Mouse (Mus musculus): ENCODE data around the gene Fkbp6.
A peak's percentile ranks its signal among the peaks of the same experiment; 100 is the strongest.

Fkbp6 gene

DNA sequence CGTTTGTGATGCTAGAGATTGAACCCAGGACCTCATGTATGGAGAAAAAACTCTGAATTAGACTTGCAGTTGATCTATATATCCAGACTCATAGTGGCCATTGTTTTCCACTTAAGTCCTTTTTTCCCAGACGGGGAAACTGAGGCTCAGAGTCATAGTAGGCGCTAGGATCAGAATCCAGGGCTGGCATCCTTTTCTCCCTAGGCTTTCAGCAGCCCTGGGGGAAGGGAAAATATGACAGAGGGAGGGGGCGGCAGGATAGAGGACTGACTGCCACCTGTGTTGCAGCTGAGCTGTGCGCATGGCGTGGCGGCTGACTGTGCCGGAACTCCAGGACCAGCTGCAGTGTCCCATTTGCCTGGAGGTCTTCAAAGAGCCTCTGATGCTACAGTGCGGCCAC, 3.2 kb upstream of the Fkbp6 start, which contains the start of gene Trim50:
Trim50 (plus strand) TSS at position 301 of the 400 bp plus-strand sequence.
- DNase-seq (ENCODE audit: low spot score in 2 of 2): no peak

- no peak for DNase-seq (ENCODE audit: low spot score in 2 of 2)
These were observed 1.8 kb upstream of the Fkbp6 start for GRCm38 (mm10) chr5:135351606-135352005.

DNA sequence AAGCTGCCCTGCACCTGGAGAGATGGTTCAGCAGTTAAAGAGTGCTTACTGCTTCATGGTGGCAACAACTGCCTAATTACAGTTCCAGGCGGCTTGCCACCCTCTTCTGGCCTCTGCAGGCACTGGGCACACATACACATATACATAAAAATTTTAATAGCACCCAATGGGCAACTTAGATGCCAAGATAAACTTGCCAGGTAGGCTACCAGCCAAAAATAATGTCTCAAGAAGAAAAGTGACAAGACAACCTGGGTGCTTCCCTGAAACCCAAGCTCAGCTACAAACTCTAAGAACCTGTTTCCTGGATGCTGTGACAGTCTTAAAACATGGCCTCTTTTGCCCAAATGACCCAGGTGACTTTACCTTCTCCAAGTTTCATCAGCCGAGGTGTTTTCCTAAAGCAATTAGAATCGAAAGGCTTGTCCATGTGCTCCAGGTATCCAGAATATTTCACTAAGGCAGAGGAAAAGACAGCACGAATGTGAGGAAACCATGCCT, 2.3 kb downstream of the Fkbp6 start:
- no peak for DNase-seq (ENCODE audit: low spot score in 2 of 2)

DNA sequence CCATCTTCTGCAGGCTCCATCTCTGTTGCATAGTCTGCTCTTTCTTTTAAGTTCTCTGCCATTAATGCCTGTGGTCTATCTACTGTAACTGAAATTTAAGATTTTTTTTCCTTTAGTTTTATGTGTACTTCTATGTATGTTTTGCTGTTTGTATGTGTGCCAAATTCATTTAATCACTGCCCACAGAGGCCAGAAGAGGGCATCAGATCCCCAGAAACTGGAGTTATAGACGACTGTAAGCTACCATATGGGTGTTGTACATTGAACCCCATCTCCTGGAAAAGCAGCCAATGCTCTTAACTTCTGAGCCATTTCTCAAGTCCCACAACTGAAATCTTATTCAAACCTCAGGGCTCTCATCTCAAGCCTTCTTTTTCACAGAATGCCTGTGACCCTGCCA, 3.4 kb downstream of the Fkbp6 start:
- DNase-seq (ENCODE audit: low spot score in 2 of 2): no peak

DNA sequence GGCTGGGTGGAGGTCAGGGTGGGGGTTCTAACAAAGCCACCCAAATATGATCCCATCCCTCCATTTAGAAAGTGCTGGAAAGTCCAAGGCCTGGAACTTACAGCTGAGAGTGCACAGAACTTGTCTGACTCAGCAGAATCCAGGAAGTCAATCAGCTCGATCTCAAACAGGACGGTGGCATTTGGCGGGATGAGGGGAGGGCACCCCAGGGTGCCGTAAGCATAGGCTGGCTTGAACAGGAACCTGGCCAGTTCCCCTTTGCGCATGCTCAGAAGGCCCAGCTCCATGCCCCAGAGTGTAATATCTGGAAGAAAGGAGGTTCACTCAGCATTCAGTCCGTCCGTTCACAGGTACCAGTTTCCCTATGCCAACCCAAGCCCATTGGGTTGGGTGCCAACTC, 3.9 kb downstream of the Fkbp6 start:
- no peak for DNase-seq (ENCODE audit: low spot score in 2 of 2)

GRCm38 (mm10) chr5:135337575-135337974, 12.3 kb downstream of the Fkbp6 start:
- DNase-seq (ENCODE audit: low spot score in 2 of 2): no peak

GRCm38 (mm10) chr5:135331161-135331560, 18.7 kb downstream of the Fkbp6 start:
- no peak for DNase-seq (ENCODE audit: low spot score in 2 of 2)

DNA sequence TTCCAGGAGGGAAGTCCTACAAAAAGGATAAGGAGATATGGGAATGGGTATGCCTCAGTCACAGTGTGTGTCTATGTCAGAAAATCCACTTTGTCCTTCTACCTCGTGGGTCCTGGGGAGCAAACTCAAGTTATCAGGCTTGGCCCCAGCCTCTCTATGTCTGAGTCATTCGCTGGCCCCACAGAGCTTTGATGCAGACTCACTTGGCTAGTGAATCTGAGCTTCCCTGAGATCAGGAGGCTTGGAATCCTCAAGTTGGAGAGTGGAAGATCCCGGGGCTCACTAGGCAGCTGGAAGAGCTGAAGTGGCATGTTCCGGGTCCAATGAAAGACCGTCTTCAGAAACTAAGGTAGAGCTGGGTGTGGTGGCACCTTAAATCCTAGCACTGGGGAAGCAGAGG, 19.6 kb downstream of the Fkbp6 start:
- DNase-seq (ENCODE audit: low spot score in 2 of 2): no peak

GRCm38 (mm10) chr5:135329471-135329870, 20.4 kb downstream of the Fkbp6 start:
- no peak for DNase-seq (ENCODE audit: low spot score in 2 of 2)

- no peak for DNase-seq (ENCODE audit: low spot score in 2 of 2)
These were observed 23.7 kb downstream of the Fkbp6 start for GRCm38 (mm10) chr5:135326121-135326659.

- no peak for DNase-seq (ENCODE audit: low spot score in 2 of 2)
These were observed 27.6 kb downstream of the Fkbp6 start for GRCm38 (mm10) chr5:135322197-135322596.

- no peak for DNase-seq (ENCODE audit: low spot score in 2 of 2)
These were observed 30.0 kb downstream of the Fkbp6 start for GRCm38 (mm10) chr5:135319856-135320255.

DNA sequence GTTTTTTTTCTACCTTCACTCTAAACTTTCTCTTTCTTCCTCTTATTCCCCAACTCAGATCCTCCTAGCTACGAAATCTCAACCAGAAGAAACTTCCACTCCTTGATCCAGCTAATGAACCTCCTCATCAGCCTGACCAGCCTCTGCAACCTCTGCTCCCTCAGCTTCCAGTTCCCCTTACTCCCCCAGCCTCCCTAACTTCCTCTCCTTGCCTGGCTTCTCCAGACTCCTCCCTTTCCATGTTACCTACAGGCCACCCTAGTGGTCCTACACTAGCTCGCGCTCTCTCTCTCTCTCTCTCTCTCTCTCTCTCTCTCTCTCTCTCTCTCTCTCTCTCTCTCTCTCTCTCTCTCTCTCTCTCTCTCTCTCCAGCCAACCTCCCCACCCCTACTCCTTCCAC, 33.7 kb downstream of the Fkbp6 start:
- DNase-seq (ENCODE audit: low spot score in 2 of 2): peak in 1 of 2 experiments; percentile 5

DNA sequence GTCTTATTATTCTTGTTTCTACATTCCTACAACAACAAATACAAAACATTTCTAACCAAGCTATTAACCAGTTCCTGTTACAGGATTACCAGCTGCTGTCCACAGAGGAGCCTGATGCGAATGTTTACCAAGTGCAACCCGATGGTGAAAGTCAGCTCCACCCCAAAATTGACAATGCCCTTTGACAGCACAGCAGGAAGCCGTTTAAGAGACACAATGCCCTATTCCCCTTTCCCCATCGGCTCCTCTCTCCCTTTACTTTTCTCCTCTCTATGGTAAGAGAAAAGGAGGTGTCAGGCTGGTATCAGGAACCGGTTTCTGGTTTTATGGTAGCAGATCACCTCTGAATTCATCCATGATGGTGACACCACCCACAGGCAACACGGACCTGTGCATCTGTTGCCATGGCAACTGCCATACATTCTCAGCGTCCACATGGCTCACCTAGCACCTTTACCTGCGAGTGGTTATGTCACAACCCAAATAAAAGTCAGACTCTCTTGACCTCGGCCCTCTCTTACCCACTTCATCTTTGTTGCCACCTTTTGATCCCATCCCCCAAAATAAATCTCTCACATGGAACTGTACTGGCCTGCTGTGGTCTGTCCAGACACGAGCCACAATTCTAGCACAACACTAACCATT, 43.4 kb downstream of the Fkbp6 start:
- no peak for DNase-seq (ENCODE audit: low spot score in 2 of 2)

DNA sequence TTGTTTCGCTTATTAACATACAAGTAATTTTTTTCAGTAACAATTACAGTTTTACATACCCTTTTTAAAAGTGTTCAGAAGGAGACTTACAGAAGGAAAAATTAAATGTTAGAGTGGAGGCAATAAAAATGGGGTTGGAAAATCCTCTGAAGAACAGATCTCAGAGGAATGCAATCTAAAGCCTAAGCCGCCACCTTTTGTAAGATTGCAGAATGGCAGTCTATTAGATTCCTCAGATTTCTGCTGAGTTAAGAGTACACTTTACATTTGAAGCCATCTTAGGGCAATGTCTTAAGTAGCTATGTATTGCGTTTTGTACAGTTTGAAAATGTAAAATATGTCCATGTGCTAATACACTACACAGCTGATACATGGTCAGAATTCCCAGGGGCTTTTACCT, 47.4 kb downstream of the Fkbp6 start:
- no peak for DNase-seq (ENCODE audit: low spot score in 2 of 2)

GRCm38 (mm10) chr5:135301916-135302315, 47.9 kb downstream of the Fkbp6 start:
- no peak for DNase-seq (ENCODE audit: low spot score in 2 of 2)

DNA sequence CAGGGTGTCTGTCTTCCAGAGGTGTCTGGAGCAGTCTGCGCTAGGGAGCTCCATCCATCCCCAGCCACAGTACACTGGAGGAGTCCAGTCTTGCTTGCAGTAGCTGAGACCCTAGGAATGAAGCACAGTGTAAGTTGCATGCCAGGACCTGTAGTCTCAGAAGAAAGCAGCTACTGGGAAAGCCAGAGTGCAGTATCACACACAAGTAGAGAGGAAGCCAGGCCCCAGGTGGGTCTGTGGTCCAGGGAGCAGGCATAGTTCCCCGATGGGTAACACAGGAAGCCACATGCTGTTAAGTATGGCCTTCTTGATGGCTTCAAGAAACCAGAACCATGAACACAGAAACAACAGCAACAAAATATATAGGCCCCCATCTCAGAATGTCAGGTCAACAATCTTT, 57.8 kb downstream of the Fkbp6 start:
- DNase-seq (ENCODE audit: low spot score in 2 of 2): no peak

DNA sequence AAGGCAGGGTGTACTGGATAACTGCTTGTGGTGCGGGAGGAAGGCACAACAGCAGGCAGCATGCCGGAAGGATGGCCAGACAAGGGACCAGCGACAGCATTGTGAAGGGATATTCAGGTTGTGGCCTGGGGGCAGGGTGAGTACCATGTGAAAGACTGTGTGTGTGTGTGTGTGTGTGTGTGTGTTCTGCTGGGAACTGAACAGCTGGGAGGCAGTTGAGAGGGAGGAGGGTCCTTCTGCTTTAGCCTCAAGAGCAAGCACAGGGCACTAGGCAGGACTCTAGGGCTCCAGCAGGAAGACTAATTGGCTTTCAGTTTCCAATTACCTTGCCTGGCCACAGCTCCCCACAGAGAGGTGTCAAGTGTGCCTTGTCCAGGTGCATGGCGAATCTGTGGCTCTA, 58.7 kb downstream of the Fkbp6 start:
- DNase-seq (ENCODE audit: low spot score in 2 of 2): no peak

GRCm38 (mm10) chr5:135290703-135291102, 59.1 kb downstream of the Fkbp6 start:
- DNase-seq (ENCODE audit: low spot score in 2 of 2): no peak

DNA sequence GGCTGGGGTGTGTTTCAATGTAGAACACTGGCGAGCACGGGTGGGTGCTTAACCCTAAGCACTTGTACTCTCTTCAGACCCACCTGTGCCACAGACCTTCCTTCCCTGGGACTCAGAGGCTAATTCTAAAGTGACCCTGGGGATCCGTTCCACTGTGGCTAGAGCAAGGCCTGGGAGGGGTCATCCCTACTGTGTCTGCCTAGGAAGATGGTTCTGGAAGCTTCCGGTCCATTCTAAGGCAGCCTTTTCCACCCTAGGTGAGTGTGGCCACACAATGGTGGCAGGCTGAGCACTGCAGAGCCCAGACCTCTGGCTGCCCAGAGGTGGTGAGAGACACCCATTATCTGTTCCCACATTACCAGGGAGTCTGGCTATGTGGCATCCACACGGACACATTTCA, 62.9 kb downstream of the Fkbp6 start:
- no peak for DNase-seq (ENCODE audit: low spot score in 2 of 2)

DNA sequence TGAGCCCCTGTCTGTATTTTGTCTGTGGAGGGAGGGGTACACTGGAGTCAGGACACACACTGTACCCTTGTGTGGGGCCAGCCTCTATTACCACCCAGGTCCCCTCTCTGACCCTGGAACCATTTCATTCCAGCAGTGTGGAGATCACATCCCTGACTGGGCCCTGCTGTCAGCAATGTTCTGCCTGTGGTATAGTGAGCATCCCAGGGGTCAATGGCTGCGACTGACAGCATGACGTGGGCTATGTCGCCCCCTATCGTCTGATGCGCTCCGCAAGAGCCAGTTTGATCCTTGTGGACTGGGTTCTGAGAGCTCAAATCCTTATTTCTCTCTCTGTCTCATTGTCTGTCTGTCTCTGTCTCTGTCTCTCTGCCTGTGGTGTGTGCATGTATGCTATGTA, 63.7 kb downstream of the Fkbp6 start:
- peak; percentile 59 to 83 for DNase-seq (ENCODE audit: low spot score in 2 of 2)

- no peak for DNase-seq (ENCODE audit: low spot score in 2 of 2)
These were observed 64.6 kb downstream of the Fkbp6 start for GRCm38 (mm10) chr5:135285211-135285610.

GRCm38 (mm10) chr5:135280226-135280625, 69.6 kb downstream of the Fkbp6 start:
- DNase-seq (ENCODE audit: low spot score in 2 of 2): no peak

- no peak for DNase-seq (ENCODE audit: low spot score in 2 of 2)
These were observed 73.2 kb downstream of the Fkbp6 start for GRCm38 (mm10) chr5:135276597-135276996.

All from spleen, postnatal 4 days (tissue).